Mouse (Mus musculus): ENCODE results near the gene Cfl2. TPM values are rescaled to one million over a fixed set of nuclear protein-coding genes. Genes with fewer than 3 reads are reported as not detected.

The Cfl2 gene
- polyA plus RNA-seq, 1 experiment from 2014 or later = 270 TPM

DNA sequence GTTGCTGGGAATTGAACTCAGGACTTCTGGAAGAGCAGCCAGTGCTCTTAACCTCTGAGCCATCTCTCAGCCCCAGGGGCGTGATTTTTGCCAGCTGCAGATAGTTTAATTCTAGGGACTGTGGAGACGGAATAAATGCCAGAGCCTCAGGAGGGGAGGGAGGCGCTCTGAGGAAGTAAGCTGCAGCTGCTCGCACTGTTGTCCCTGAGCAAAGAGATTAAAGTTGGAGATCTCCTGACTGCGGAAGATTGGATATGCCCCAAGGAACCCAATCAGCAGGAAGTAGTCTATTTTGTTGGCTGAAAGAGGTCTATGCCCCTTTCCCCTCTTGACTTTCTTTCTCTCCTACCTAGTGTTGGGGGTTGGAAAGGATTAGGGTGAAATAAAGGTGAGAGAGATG is 14.2 kb upstream of the Cfl2 start:
- Histone ChIP-seq H3K4me3 (ENCODE audit: low read depth, low read length) (no peak overlapping the region), H3K9me3 (ENCODE audit: control insufficient read depth, low read length) (no peaks in the 10 kb centered on the region), H3K4me2 (ENCODE audit: low read depth, low read length, severe bottlenecking) (no peak overlapping the region), H3K27me3 (ENCODE audit: control insufficient read depth, insufficient read depth, low read length) (no peaks in the 10 kb centered on the region), H3K27ac (ENCODE audit: low read depth, low read length) (no peak overlapping the region), H3K9ac (ENCODE audit: low read length) (no peak overlapping the region), H3K36me3 (ENCODE audit: control insufficient read depth, insufficient read depth, low read length) (no peaks in the 10 kb centered on the region), H3K4me1 (replicated peaks; ENCODE audit: control insufficient read depth, insufficient read depth, low read length) (no peaks in the 10 kb centered on the region)
- peak; percentile 41 for DNase-seq (ENCODE audit: low spot score)
- WGBS = 30% methylated on average over 5 of the region's 5 CpGs
- ATAC-seq (replicated peaks; ENCODE audit: low FRiP score) = no peak

DNA sequence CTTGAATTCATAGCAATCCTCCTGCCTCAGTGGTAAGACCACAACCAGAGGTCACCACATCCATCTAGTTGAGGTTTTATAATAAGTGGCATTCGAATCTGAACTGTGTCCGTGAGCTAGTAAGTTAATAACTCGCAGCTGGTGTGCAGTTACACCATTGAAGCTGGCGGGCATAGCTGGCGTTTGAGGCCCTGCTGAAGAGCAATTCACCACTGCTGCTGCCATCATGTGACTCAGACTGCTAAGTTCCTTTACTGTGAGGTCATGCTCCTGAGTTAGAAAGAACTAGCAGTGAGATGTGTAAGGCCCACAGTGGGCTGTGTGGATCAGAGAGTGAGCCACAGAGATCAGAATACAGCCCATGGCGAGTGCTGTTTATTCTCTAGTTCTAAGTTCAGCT is 12.0 kb upstream of the Cfl2 start:
- Histone ChIP-seq H3K4me2 (ENCODE audit: low read depth, low read length, severe bottlenecking) (no peak overlapping the region), H3K4me3 (ENCODE audit: low read depth, low read length) (no peak overlapping the region), H3K9me3 (ENCODE audit: control insufficient read depth, low read length) (no peaks in the 10 kb centered on the region), H3K4me1 (replicated peaks; ENCODE audit: control insufficient read depth, insufficient read depth, low read length) (no peaks in the 10 kb centered on the region), H3K36me3 (ENCODE audit: control insufficient read depth, insufficient read depth, low read length) (no peaks in the 10 kb centered on the region), H3K27ac (ENCODE audit: low read depth, low read length) (no peak overlapping the region), H3K9ac (ENCODE audit: low read length) (no peak overlapping the region), H3K27me3 (ENCODE audit: control insufficient read depth, insufficient read depth, low read length) (no peaks in the 10 kb centered on the region)
- DNase-seq (ENCODE audit: low spot score) = peak; percentile 30
- WGBS = 77% methylated on average over 6 of the region's 6 CpGs
- ATAC-seq (replicated peaks; ENCODE audit: low FRiP score) = no peak

- DNase-seq (ENCODE audit: low spot score) (no peak), ATAC-seq (replicated peaks; ENCODE audit: low FRiP score) (no peak)
- under 1% methylated on average over 36 of the region's 36 CpGs for WGBS
- H3K4me3 ChIP-seq (ENCODE audit: low read depth, low read length) = peak overlapping the region; percentile 91
- H3K4me1 ChIP-seq (replicated peaks; ENCODE audit: control insufficient read depth, insufficient read depth, low read length) = no peaks in the 10 kb centered on the region; the same call in 1 of the 2 replicates
- H3K9ac ChIP-seq (ENCODE audit: low read length) = peak overlapping the region; percentile 99
- no peaks in the 10 kb centered on the region for H3K27me3 ChIP-seq (ENCODE audit: control insufficient read depth, insufficient read depth, low read length)
- H3K9me3 ChIP-seq (ENCODE audit: control insufficient read depth, low read length) = no peaks in the 10 kb centered on the region
- peak overlapping the region; percentile 59 for H3K4me2 ChIP-seq (ENCODE audit: low read depth, low read length, severe bottlenecking)
- peaks cover 2% of the 10 kb centered on the region; the same call in 1 of the 2 replicates for H3K36me3 ChIP-seq (ENCODE audit: control insufficient read depth, insufficient read depth, low read length)
- peak overlapping the region; percentile 96 for H3K27ac ChIP-seq (ENCODE audit: low read depth, low read length)
Observed at GRCm38 (mm10) chr12:54861991-54862605, 579 bp downstream of the Cfl2 start.

DNA sequence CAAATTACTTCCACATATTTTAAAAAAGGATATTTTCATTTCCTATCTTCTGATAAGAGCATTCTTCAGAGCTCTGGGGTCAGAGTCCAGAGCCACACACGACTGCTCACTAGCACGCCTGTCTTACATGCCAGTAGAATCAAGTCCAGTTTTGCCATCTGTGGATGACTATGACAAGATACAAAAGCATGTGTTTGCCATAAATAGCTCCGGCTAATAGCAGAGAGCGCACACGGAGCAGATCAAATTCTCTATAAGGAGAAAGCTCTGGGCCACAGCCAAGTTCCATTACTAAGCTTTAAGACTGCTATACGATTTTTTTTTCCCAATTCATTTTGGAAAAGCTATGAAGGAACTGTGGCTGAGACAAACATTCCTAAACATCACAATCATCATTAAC is 3.1 kb downstream of the Cfl2 start:
- Histone ChIP-seq H3K9me3 (ENCODE audit: control insufficient read depth, low read length) (no peaks in the 10 kb centered on the region), H3K27ac (ENCODE audit: low read depth, low read length) (no peak overlapping the region), H3K4me1 (replicated peaks; ENCODE audit: control insufficient read depth, insufficient read depth, low read length) (no peaks in the 10 kb centered on the region; the same call in 1 of the 2 replicates), H3K9ac (ENCODE audit: low read length) (no peak overlapping the region), H3K36me3 (ENCODE audit: control insufficient read depth, insufficient read depth, low read length) (peaks cover 2% of the 10 kb centered on the region; the same call in 1 of the 2 replicates), H3K27me3 (ENCODE audit: control insufficient read depth, insufficient read depth, low read length) (no peaks in the 10 kb centered on the region), H3K4me3 (ENCODE audit: low read depth, low read length) (no peak overlapping the region), H3K4me2 (ENCODE audit: low read depth, low read length, severe bottlenecking) (no peak overlapping the region)
- no peak for DNase-seq (ENCODE audit: low spot score)
- WGBS = 92% methylated on average over 6 of the region's 6 CpGs
- no peak for ATAC-seq (replicated peaks; ENCODE audit: low FRiP score)

DNA sequence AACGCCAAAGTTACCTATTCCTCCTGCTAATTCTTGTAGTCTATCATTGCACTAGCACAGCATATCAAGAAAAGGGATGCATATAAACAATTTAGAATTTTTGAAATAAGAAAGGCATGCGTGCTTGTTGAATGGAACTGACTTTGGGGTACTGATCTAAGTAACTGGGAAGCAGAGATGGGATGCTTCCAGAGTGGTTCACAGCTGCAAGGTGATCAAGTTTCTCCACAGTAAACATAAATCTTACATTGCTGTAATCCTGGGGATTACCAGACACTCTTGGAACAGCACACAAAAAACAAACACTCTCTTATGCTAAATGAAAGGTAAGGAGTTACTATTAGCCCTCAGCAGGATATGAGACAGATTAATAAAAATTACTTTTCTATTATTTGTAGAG is 12.1 kb downstream of the Cfl2 start:
- Histone ChIP-seq H3K4me1 (replicated peaks; ENCODE audit: control insufficient read depth, insufficient read depth, low read length) (no peaks in the 10 kb centered on the region), H3K9me3 (ENCODE audit: control insufficient read depth, low read length) (no peaks in the 10 kb centered on the region), H3K4me3 (ENCODE audit: low read depth, low read length) (no peak overlapping the region), H3K9ac (ENCODE audit: low read length) (no peak overlapping the region), H3K27ac (ENCODE audit: low read depth, low read length) (no peak overlapping the region), H3K4me2 (ENCODE audit: low read depth, low read length, severe bottlenecking) (no peak overlapping the region), H3K36me3 (ENCODE audit: control insufficient read depth, insufficient read depth, low read length) (no peaks in the 10 kb centered on the region), H3K27me3 (ENCODE audit: control insufficient read depth, insufficient read depth, low read length) (no peaks in the 10 kb centered on the region)
- WGBS = 78% methylated on average over 2 of the region's 2 CpGs
- no peak for DNase-seq (ENCODE audit: low spot score)
- no peak for ATAC-seq (replicated peaks; ENCODE audit: low FRiP score)

GRCm38 (mm10) chr12:54844415-54844814 is 18.3 kb downstream of the Cfl2 start:
- Histone ChIP-seq H3K9ac (ENCODE audit: low read length) (no peak overlapping the region), H3K27me3 (ENCODE audit: control insufficient read depth, insufficient read depth, low read length) (no peaks in the 10 kb centered on the region), H3K4me1 (replicated peaks; ENCODE audit: control insufficient read depth, insufficient read depth, low read length) (no peaks in the 10 kb centered on the region), H3K4me2 (ENCODE audit: low read depth, low read length, severe bottlenecking) (no peak overlapping the region), H3K9me3 (ENCODE audit: control insufficient read depth, low read length) (no peaks in the 10 kb centered on the region), H3K27ac (ENCODE audit: low read depth, low read length) (no peak overlapping the region), H3K36me3 (ENCODE audit: control insufficient read depth, insufficient read depth, low read length) (no peaks in the 10 kb centered on the region), H3K4me3 (ENCODE audit: low read depth, low read length) (no peak overlapping the region)
- DNase-seq (ENCODE audit: low spot score) (no peak), ATAC-seq (replicated peaks; ENCODE audit: low FRiP score) (no peak)

GRCm38 (mm10) chr12:54841576-54841975 is 21.1 kb downstream of the Cfl2 start:
- ATAC-seq (replicated peaks; ENCODE audit: low FRiP score) = no peak
- Histone ChIP-seq H3K4me1 (replicated peaks; ENCODE audit: control insufficient read depth, insufficient read depth, low read length) (no peaks in the 10 kb centered on the region), H3K27ac (ENCODE audit: low read depth, low read length) (no peak overlapping the region), H3K9ac (ENCODE audit: low read length) (no peak overlapping the region), H3K4me3 (ENCODE audit: low read depth, low read length) (no peak overlapping the region), H3K9me3 (ENCODE audit: control insufficient read depth, low read length) (no peaks in the 10 kb centered on the region), H3K27me3 (ENCODE audit: control insufficient read depth, insufficient read depth, low read length) (no peaks in the 10 kb centered on the region), H3K36me3 (ENCODE audit: control insufficient read depth, insufficient read depth, low read length) (no peaks in the 10 kb centered on the region), H3K4me2 (ENCODE audit: low read depth, low read length, severe bottlenecking) (no peak overlapping the region)
- WGBS = 96% methylated on average over 1 of the region's 1 CpGs
- DNase-seq (ENCODE audit: low spot score) = no peak

- DNase-seq (ENCODE audit: low spot score) (no peak), ATAC-seq (replicated peaks; ENCODE audit: low FRiP score) (no peak)
- H3K27me3 ChIP-seq (ENCODE audit: control insufficient read depth, insufficient read depth, low read length) = no peaks in the 10 kb centered on the region
- H3K27ac ChIP-seq (ENCODE audit: low read depth, low read length) = no peak overlapping the region
- H3K4me1 ChIP-seq (replicated peaks; ENCODE audit: control insufficient read depth, insufficient read depth, low read length) = 0 out of 2 replicates have a peak, but pooled peaks cover 2% of the 10 kb centered on the region
- H3K9ac ChIP-seq (ENCODE audit: low read length) = no peak overlapping the region
- no peaks in the 10 kb centered on the region for H3K9me3 ChIP-seq (ENCODE audit: control insufficient read depth, low read length)
- H3K4me3 ChIP-seq (ENCODE audit: low read depth, low read length) = no peak overlapping the region
- H3K4me2 ChIP-seq (ENCODE audit: low read depth, low read length, severe bottlenecking) = no peak overlapping the region
- H3K36me3 ChIP-seq (ENCODE audit: control insufficient read depth, insufficient read depth, low read length) = no peaks in the 10 kb centered on the region
- 80% methylated on average over 2 of the region's 2 CpGs for WGBS
Observed at GRCm38 (mm10) chr12:54839815-54840214, 22.9 kb downstream of the Cfl2 start.

GRCm38 (mm10) chr12:54838931-54839330 is 23.7 kb downstream of the Cfl2 start:
- Histone ChIP-seq H3K36me3 (ENCODE audit: control insufficient read depth, insufficient read depth, low read length) (no peaks in the 10 kb centered on the region), H3K4me3 (ENCODE audit: low read depth, low read length) (no peak overlapping the region), H3K27me3 (ENCODE audit: control insufficient read depth, insufficient read depth, low read length) (no peaks in the 10 kb centered on the region), H3K4me1 (replicated peaks; ENCODE audit: control insufficient read depth, insufficient read depth, low read length) (0 out of 2 replicates have a peak, but pooled peaks cover 2% of the 10 kb centered on the region), H3K27ac (ENCODE audit: low read depth, low read length) (no peak overlapping the region), H3K4me2 (ENCODE audit: low read depth, low read length, severe bottlenecking) (no peak overlapping the region), H3K9ac (ENCODE audit: low read length) (no peak overlapping the region), H3K9me3 (ENCODE audit: control insufficient read depth, low read length) (no peaks in the 10 kb centered on the region)
- DNase-seq (ENCODE audit: low spot score) (no peak), ATAC-seq (replicated peaks; ENCODE audit: low FRiP score) (no peak)

Data from forebrain, embryonic 11.5 days (tissue).